Mouse (Mus musculus) thymus, adult 2 months (tissue): ENCODE data around the gene Pramel7.

Experiments
- CTCF ChIP-seq: fragments of 200-500 bp; IDR thresholded peaks from 2 replicates; pipeline ENCODE4 v1.5.1; 2012; ENCODE audit warnings: mild to moderate bottlenecking, control low read depth, low read length, moderate library complexity, borderline replicate concordance; ENCODE audit not compliant: control insufficient read depth, poor library complexity, insufficient read depth; ENCODE audit errors: extremely low read depth
- POLR2A ChIP-seq: fragments of 200-500 bp; IDR thresholded peaks from 2 replicates; pipeline ENCODE4 v1.6.1; 2012; ENCODE audit warnings: mild to moderate bottlenecking, low read length, control low read depth, moderate library complexity; ENCODE audit not compliant: control insufficient read depth, poor library complexity, insufficient read depth; ENCODE audit errors: extremely low read depth

DNA sequence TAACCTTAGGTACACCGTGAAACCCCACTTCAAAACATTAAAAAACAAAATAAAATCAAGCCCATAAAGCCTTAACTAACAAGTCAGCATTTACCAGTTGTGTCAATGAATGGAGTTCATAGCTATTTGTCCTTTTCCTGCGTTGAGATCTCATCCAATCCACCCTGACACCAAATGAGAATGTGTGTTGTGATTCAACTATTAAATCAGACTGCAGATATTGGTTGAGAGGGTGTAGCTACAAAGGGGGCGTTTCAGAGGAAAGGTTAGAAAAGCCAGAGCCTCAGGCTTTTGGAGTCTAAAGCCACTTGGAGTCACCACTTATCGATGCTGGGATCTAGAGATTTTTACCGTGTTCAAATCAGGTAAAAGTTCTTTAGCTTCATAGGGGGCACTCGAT, 9.4 kb upstream of the Pramel7 start, which contains the start of gene Pramel6:
- TF ChIP-seq CTCF (no peak), POLR2A (no peak)
